Mouse (Mus musculus) testis, adult 2 months (tissue): ENCODE measurements at regions not wholly inside any gene's neighbourhood (a gene's known extent, or its start where the extent isn't known, plus 50 kb on each side); places are given as distances from the start of the nearest gene placed in this dataset.

Experiments used
- H3K27ac ChIP-seq: fragments of 200-500 bp; 2 replicates; pipeline ENCODE4 v1.5.1; 2012; ENCODE audit warnings: low read depth, low read length; ENCODE audit not compliant: control insufficient read depth, insufficient read depth
- H3K27me3 ChIP-seq: fragments of 200-500 bp; 2 replicates; pipeline ENCODE4 v1.6.1; 2012; ENCODE audit warnings: mild to moderate bottlenecking, low read length, moderate library complexity; ENCODE audit not compliant: control insufficient read depth, insufficient read depth
- H3K36me3 ChIP-seq: fragments of 200-500 bp; 2 replicates; pipeline ENCODE4 v1.6.1; 2012; ENCODE audit warnings: mild to moderate bottlenecking, low read length; ENCODE audit not compliant: control insufficient read depth, insufficient read depth
- H3K4me1 ChIP-seq: fragments of 200-500 bp; 2 replicates; pipeline ENCODE4 v1.6.1; 2012; ENCODE audit warnings: low read length; ENCODE audit not compliant: control insufficient read depth, insufficient read depth
- H3K4me3 ChIP-seq: fragments of 200-500 bp; 2 replicates; pipeline ENCODE4 v1.5.1; 2012; ENCODE audit warnings: low read depth, mild to moderate bottlenecking, low read length, moderate library complexity, mixed read lengths; ENCODE audit not compliant: control insufficient read depth
- CTCF ChIP-seq: fragments of 200-500 bp; IDR thresholded peaks from 2 replicates; pipeline ENCODE4 v1.5.1; 2012; ENCODE audit warnings: low read depth, mild to moderate bottlenecking, inconsistent platforms, low read length, moderate library complexity; ENCODE audit not compliant: control insufficient read depth, insufficient read depth, insufficient replicate concordance
- POLR2A ChIP-seq: fragments of 200-500 bp; IDR thresholded peaks from 2 replicates; pipeline ENCODE4 v1.6.1; 2012; ENCODE audit warnings: low read depth, mild to moderate bottlenecking, inconsistent platforms, low read length, moderate library complexity; ENCODE audit not compliant: control insufficient read depth

DNA sequence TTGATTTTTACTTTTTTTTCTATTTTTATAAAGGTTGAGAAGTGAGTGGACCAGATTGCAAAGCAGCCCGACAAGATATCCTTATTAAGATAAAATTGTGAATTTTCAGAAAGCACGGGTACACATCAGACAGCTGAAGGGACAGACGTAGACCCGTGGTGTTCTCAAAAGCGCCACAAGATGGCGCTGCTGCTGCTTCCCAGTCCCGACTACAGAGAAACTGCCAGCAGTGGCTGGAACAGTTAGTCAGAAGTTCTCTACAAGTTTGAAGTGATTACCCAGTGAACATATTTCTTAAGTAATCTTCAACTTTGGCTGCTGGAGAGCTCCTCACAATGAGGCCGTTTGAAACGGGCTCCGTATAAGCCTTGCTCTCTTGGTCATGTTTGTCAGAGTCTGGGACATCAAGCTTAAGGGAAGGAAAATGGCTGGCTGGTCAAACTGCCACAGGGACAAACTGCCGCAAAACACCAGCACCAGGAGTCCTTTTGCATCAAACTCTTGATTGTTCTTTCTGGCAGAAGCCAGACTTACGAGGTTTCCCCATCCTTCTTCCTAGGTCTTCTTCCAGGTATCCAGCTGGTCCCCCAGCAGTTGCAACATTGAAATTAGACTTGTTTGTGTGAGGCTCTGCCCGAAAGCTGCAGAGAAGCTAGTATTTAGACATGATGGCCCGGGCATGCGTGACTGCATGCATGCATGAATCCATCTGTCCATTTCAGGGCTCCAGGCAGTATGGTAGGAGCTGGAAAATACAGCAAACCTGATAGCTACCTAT is 106.0 kb upstream of the Chd6 start:
- H3K4me1 ChIP-seq, result peaks cover 3% of the 10 kb centered on the region; the same call in 1 of the 2 replicates
- no peak overlapping the region for H3K27ac ChIP-seq
- H3K4me3 ChIP-seq, result no peak overlapping the region
- no peaks in the 10 kb centered on the region for H3K27me3 ChIP-seq
- peak; percentile 95 for TF ChIP-seq CTCF
- TF ChIP-seq POLR2A, result no peak
- H3K36me3 ChIP-seq, result no peaks in the 10 kb centered on the region

DNA sequence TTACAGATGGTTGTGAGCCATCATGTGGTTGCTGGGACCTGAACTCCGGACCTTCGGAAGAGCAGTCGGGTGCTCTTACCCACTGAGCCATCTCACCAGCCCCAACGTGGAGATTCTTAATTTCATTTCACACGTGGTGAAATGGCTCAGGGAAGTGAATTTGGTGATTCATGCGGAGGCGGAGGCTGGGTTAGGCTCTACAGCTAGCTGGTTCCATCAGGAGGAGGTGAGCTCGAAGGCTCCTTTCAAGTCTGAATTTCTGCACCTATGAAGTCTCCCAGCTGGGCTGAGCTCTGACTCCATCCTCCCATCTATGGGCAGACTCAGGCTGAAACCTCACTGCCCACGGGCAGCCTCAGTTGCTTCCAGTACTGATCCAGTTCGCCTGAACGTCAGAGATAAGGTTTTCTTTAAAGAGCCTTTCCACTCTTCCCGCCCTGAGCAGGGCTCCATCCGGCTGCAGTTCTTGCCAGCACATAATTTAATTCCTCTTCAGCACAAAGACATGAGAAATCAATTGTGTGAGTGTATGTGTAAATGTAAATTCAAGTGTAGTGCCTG is 103.5 kb upstream of the Chd6 start:
- H3K4me3 ChIP-seq, result no peak overlapping the region
- no peak overlapping the region for H3K27ac ChIP-seq
- no peaks in the 10 kb centered on the region for H3K36me3 ChIP-seq
- H3K4me1 ChIP-seq, result peaks cover 3% of the 10 kb centered on the region; the same call in 1 of the 2 replicates
- H3K27me3 ChIP-seq, result no peaks in the 10 kb centered on the region
- TF ChIP-seq POLR2A (no peak), CTCF (no peak)

DNA sequence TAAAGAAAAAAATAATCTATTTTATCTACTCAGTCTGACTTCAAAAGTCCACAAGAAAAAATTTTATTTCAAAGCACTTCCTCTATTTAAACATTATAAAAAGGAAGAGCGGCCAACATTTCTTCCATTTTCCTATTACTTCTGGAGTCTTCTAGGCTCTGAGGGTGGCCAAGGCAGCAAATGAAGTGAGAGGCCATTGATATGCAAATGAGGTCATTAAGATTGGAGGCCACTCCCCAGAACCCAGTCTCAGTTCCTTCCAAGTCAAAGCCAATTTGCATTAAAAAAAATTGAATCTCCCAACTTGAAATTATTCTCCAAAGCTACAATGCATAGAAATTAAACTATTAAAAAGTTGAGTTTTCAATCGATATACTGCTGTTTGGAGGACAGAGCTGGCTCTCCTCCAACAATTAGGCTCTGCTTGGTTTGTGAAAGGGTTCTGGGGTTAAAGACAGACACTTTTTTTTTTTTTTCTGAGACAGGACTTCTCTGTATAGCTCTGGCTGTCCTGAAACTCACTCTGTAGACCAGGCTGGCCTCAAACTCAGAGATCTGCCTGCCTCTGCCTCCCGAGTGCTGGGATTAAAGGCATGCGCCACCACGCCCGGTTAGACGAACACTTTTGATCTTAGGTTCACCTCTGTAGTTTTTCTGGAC is 88.0 kb upstream of the Chd6 start:
- Histone ChIP-seq H3K36me3 (no peaks in the 10 kb centered on the region), H3K27ac (no peak overlapping the region), H3K27me3 (no peaks in the 10 kb centered on the region), H3K4me1 (no peaks in the 10 kb centered on the region), H3K4me3 (no peak overlapping the region)
- no peak for TF ChIP-seq CTCF
- TF ChIP-seq POLR2A, result no peak

DNA sequence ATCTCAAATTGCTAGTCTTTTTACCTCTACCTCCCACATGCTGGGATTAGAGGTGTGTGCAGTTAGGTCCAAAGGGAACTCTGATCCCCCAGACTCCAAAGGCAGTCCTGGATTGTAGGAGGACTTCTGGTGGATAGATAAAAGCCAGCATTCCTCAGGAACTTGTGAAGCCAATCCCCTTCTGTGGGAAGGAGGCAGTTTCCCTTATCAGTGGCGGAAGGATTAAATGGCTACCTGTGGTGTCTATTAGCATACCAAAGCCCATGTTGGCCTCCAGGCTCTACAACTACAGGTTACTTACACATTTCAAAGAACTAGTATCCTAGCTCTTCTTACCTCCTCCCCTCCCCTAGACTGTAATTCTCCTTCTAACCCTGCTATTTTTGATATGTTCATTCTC is 78.6 kb upstream of the Chd6 start:
- TF ChIP-seq POLR2A, result no peak

DNA sequence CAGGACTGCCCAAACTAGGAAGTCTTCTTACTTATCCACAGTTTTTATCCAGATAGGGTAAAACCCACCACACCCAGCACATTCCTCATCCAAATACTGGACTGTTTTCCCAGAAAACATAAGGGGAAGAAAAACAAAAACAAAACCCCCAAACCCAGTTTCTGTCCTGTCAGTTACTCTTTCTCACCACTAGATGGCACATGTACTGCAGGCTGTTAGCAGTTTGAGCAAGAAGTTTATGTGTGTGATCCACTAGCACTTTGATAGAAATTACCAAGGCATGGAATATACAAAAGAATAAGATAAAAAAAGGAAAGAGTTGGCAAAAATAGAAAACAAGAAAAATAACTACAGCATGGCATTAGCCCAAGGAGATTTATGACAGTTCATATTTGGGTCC is 76.2 kb upstream of the Chd6 start:
- H3K27me3 ChIP-seq, result no peaks in the 10 kb centered on the region
- no peaks in the 10 kb centered on the region for H3K36me3 ChIP-seq
- H3K4me3 ChIP-seq, result peak overlapping the region; percentile 16; the same call in 1 of the 2 replicates
- no peaks in the 10 kb centered on the region for H3K4me1 ChIP-seq
- H3K27ac ChIP-seq, result no peak overlapping the region
- TF ChIP-seq CTCF (no peak), POLR2A (no peak)

More for the DNA sequence above, 78.6 kb upstream of the Chd6 start:
- Histone ChIP-seq H3K36me3 (no peaks in the 10 kb centered on the region), H3K4me3 (no peak overlapping the region), H3K27ac (no peak overlapping the region), H3K4me1 (no peaks in the 10 kb centered on the region), H3K27me3 (no peaks in the 10 kb centered on the region)

DNA sequence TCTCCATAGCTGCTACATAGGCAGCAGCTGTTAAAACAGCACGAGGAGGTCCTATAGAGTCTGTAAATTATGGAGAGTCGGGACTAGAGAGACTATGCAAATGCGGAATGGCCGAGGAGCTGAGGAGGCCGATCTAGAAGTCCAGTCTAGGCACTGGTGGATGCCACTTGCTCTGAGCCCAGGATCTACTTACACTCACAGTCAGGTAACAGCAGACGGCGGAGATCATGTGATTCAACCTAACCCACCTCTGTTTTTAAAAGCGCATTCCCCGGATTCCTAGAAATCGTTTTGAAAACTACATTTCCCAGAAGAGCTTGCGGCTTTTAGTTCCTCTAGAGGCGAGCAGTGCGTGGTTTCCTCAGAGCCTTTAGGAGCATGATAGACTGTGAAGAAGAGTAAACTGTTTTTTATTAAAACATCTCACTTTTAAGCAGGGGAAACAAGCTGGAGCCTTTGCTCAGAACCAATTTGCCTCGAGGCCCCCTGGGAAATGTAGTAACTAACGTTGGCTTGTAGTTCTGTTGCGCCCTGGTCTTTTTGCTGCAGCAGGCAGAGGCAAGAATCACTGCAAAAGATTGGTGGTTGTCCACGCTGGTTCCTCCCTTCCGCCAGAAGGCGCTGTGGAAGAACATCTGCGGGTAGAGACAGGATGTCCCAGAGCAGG is 68.6 kb upstream of the Chd6 start:
- no peaks in the 10 kb centered on the region for H3K27me3 ChIP-seq
- H3K4me1 ChIP-seq, result no peaks in the 10 kb centered on the region; the same call in none of the 2 replicates
- peak overlapping the region; percentile 78 for H3K4me3 ChIP-seq
- TF ChIP-seq POLR2A, result no peak
- TF ChIP-seq CTCF, result peak; percentile 33; the same call in 1 of the 2 replicates
- no peaks in the 10 kb centered on the region for H3K36me3 ChIP-seq
- H3K27ac ChIP-seq, result no peak overlapping the region

DNA sequence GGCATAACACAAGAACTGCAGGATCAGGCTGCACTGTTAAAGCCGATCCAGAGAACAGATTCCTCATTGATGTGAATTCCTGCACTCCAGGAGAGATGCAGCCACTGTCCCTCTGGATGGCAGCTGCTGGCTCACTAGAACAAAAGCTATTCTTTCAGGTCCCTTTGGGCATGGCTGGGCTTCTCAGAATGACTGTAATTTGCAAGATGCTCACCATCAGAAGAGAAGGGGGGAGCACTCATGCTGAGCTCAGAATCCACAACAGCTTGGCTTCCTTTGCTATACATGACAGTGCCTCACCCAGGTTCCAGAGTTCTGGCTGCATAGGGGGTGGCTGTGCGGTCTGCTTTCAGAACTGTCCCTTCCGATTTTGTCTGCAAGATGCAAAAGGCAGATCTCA is 57.8 kb upstream of the Chd6 start:
- H3K4me1 ChIP-seq, result no peaks in the 10 kb centered on the region

More for the DNA sequence above, 57.8 kb upstream of the Chd6 start:
- TF ChIP-seq POLR2A (no peak), CTCF (no peak)
- no peaks in the 10 kb centered on the region for H3K27me3 ChIP-seq
- H3K27ac ChIP-seq, result no peak overlapping the region
- no peak overlapping the region for H3K4me3 ChIP-seq
- H3K36me3 ChIP-seq, result no peaks in the 10 kb centered on the region
